Mouse (Mus musculus): Measurements from ENCODE around the gene Zfp61. TPM values are rescaled to one million over a fixed set of nuclear protein-coding genes. Genes with fewer than 3 reads are reported as not detected.
"Not testable (repeated sequence)": the region's sequence is repeated elsewhere in the genome, so short reads cannot be mapped to it uniquely, and the experiment has no call there.

Gene Zfp61
- polyA plus RNA-seq, 1 experiment: 4.7 TPM

- DNase-seq (ENCODE audit: low read depth in 1 of 2, low spot score in 2 of 2): no peak
- WGBS: 94% methylated on average over 4 of the region's 4 CpGs
- TF ChIP-seq POLR2A (IDR thresholded peaks at IDR 0.05; ENCODE audit: low read depth, low read length) (no peak), CTCF (IDR thresholded peaks at IDR 0.05; ENCODE audit: extremely low read depth, insufficient read depth, insufficient read length, insufficient replicate concordance) (no peak)
- H3K4me1 ChIP-seq (ENCODE audit: control insufficient read depth, insufficient read depth, insufficient read length): no peaks in the 10 kb centered on the region
- H3K4me3 ChIP-seq (ENCODE audit: extremely low read depth, insufficient read depth, insufficient read length): no peak overlapping the region
- no peaks in the 10 kb centered on the region for H3K27me3 ChIP-seq (ENCODE audit: control insufficient read depth, insufficient read depth, low read length)
- H3K36me3 ChIP-seq (ENCODE audit: control insufficient read depth, insufficient read depth, low read length): peaks cover 17% of the 10 kb centered on the region
- H3K27ac ChIP-seq (ENCODE audit: insufficient read depth, low read length): no peak overlapping the region
Measured at GRCm38 (mm10) chr7:24290106-24290693, 10.8 kb downstream of the Zfp61 start.

GRCm38 (mm10) chr7:24288512-24288911 is 12.5 kb downstream of the Zfp61 start:
- TF ChIP-seq POLR2A (IDR thresholded peaks at IDR 0.05; ENCODE audit: low read depth, low read length) (no peak), CTCF (IDR thresholded peaks at IDR 0.05; ENCODE audit: extremely low read depth, insufficient read depth, insufficient read length, insufficient replicate concordance) (no peak)
- 92% methylated on average over 6 of the region's 6 CpGs for WGBS
- peaks cover 12% of the 10 kb centered on the region for H3K36me3 ChIP-seq (ENCODE audit: control insufficient read depth, insufficient read depth, low read length)
- H3K27ac ChIP-seq (ENCODE audit: insufficient read depth, low read length): no peak overlapping the region
- DNase-seq (ENCODE audit: low read depth in 1 of 2, low spot score in 2 of 2): no peak
- no peaks in the 10 kb centered on the region for H3K4me1 ChIP-seq (ENCODE audit: control insufficient read depth, insufficient read depth, insufficient read length)
- H3K27me3 ChIP-seq (ENCODE audit: control insufficient read depth, insufficient read depth, low read length): no peaks in the 10 kb centered on the region
- H3K4me3 ChIP-seq (ENCODE audit: extremely low read depth, insufficient read depth, insufficient read length): no peak overlapping the region

- DNase-seq (ENCODE audit: low read depth in 1 of 2, low spot score in 2 of 2): no peak
- no peak for TF ChIP-seq CTCF (IDR thresholded peaks at IDR 0.05; ENCODE audit: extremely low read depth, insufficient read depth, insufficient read length, insufficient replicate concordance)
- TF ChIP-seq POLR2A (IDR thresholded peaks at IDR 0.05; ENCODE audit: low read depth, low read length): no peak
- Histone ChIP-seq H3K4me1 (ENCODE audit: control insufficient read depth, insufficient read depth, insufficient read length) (no peaks in the 10 kb centered on the region), H3K27ac (ENCODE audit: insufficient read depth, low read length) (no peak overlapping the region), H3K4me3 (ENCODE audit: extremely low read depth, insufficient read depth, insufficient read length) (no peak overlapping the region), H3K27me3 (ENCODE audit: control insufficient read depth, insufficient read depth, low read length) (no peaks in the 10 kb centered on the region), H3K36me3 (ENCODE audit: control insufficient read depth, insufficient read depth, low read length) (peaks cover 10% of the 10 kb centered on the region)
- WGBS: 84% methylated on average over 5 of the region's 5 CpGs
Measured at GRCm38 (mm10) chr7:24287670-24288069, 13.4 kb downstream of the Zfp61 start.

DNA sequence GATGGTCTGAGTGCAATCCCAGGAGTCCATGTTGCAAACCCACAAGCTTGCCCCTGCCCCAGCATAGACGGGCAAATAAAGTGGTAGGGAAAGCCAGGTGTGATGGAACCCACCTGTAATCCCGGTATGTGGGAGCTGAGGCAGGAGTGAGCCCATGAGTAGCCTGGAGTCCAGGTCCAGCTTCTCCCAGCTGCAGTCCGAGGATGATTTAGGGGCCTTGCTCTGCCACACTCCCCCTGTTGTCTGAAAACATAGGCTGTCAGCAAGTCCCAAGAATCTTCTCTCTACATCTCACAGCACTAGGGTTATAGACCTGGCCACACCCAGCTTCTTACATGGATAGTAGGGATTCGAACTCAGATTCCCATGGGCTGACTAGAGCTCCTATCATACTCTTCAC is 14.1 kb downstream of the Zfp61 start:
- peaks cover 6% of the 10 kb centered on the region for H3K36me3 ChIP-seq (ENCODE audit: control insufficient read depth, insufficient read depth, low read length)
- H3K27me3 ChIP-seq (ENCODE audit: control insufficient read depth, insufficient read depth, low read length): no peaks in the 10 kb centered on the region
- H3K4me1 ChIP-seq (ENCODE audit: control insufficient read depth, insufficient read depth, insufficient read length): no peaks in the 10 kb centered on the region
- TF ChIP-seq CTCF (IDR thresholded peaks at IDR 0.05; ENCODE audit: extremely low read depth, insufficient read depth, insufficient read length, insufficient replicate concordance) (no peak), POLR2A (IDR thresholded peaks at IDR 0.05; ENCODE audit: low read depth, low read length) (no peak)
- no peak overlapping the region for H3K27ac ChIP-seq (ENCODE audit: insufficient read depth, low read length)
- H3K4me3 ChIP-seq (ENCODE audit: extremely low read depth, insufficient read depth, insufficient read length): no peak overlapping the region
- DNase-seq (ENCODE audit: low read depth in 1 of 2, low spot score in 2 of 2): no peak
- WGBS: 71% methylated on average over 4 of the region's 4 CpGs

GRCm38 (mm10) chr7:24286090-24286489 is 14.9 kb downstream of the Zfp61 start:
- H3K4me1 ChIP-seq (ENCODE audit: control insufficient read depth, insufficient read depth, insufficient read length): no peaks in the 10 kb centered on the region
- no peak overlapping the region for H3K4me3 ChIP-seq (ENCODE audit: extremely low read depth, insufficient read depth, insufficient read length)
- H3K27ac ChIP-seq (ENCODE audit: insufficient read depth, low read length): no peak overlapping the region
- no peaks in the 10 kb centered on the region for H3K36me3 ChIP-seq (ENCODE audit: control insufficient read depth, insufficient read depth, low read length)
- no peak for DNase-seq (ENCODE audit: low read depth in 1 of 2, low spot score in 2 of 2)
- TF ChIP-seq CTCF (IDR thresholded peaks at IDR 0.05; ENCODE audit: extremely low read depth, insufficient read depth, insufficient read length, insufficient replicate concordance): 0 out of 2 replicates have a peak, but pooled peaks have one; percentile 3
- no peak for TF ChIP-seq POLR2A (IDR thresholded peaks at IDR 0.05; ENCODE audit: low read depth, low read length)
- WGBS: 49% methylated on average over 4 of the region's 4 CpGs
- H3K27me3 ChIP-seq (ENCODE audit: control insufficient read depth, insufficient read depth, low read length): no peaks in the 10 kb centered on the region

DNA sequence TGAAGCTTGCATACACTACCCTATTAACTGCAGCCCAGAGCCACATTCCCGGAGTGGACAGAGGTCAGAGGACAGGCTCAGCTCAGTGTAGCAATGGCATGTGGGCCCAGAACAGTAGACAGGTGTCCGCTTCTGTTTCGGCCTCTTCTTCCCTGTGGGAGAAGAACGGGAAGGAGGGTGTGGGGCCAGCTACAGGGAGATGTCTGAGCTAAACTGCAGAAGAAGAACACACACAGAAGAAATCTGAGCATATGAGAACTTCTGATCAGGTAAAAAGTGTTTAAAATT is 20.2 kb downstream of the Zfp61 start:
- DNase-seq (ENCODE audit: low read depth in 1 of 2, low spot score in 2 of 2): no peak
- Histone ChIP-seq H3K4me3 (ENCODE audit: extremely low read depth, insufficient read depth, insufficient read length) (no peak overlapping the region), H3K4me1 (ENCODE audit: control insufficient read depth, insufficient read depth, insufficient read length) (no peaks in the 10 kb centered on the region), H3K27me3 (ENCODE audit: control insufficient read depth, insufficient read depth, low read length) (no peaks in the 10 kb centered on the region), H3K27ac (ENCODE audit: insufficient read depth, low read length) (no peak overlapping the region), H3K36me3 (ENCODE audit: control insufficient read depth, insufficient read depth, low read length) (no peaks in the 10 kb centered on the region)
- TF ChIP-seq CTCF (IDR thresholded peaks at IDR 0.05; ENCODE audit: extremely low read depth, insufficient read depth, insufficient read length, insufficient replicate concordance): no peak
- no peak for TF ChIP-seq POLR2A (IDR thresholded peaks at IDR 0.05; ENCODE audit: low read depth, low read length)
- 67% methylated on average over 4 of the region's 4 CpGs for WGBS

DNA sequence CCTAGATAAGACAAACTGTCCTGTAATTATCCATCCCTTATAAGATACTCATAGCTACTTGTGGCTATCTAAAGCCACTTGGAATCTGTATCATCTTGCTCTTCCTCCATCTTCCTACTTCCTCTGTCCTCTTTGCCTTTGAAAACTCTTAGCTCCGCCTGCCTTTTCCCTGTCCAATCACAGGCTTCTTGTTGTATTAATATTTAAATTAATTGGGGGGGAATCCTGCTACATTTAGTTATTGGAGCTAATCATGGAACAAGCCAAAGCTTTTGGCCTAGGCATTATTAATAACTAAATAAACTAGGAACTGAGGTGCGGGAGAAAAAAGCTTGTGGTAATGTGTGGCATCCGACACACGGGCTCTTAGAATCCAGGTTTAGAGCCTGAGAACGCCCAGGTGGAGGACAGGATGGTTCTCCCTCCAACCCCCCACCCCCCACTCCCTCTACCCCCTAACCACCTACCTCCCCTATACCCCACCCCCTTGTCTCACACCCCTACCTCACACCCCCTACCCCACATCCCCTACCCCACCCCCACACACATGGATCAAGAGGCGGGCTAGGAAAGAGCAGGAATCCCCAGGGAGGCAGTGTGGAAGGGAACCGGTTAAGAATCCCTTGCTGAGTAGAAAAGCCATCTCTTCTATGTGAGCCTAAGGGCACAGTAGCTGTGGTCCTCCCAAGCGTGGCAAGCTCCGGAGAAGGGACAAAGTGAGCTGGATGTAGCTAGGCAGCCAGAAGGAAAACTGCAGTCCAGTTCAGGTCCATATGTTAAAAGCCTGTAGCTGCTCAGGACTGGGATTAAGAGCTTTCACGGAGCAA is 20.8 kb downstream of the Zfp61 start:
- TF ChIP-seq CTCF (IDR thresholded peaks at IDR 0.05; ENCODE audit: extremely low read depth, insufficient read depth, insufficient read length, insufficient replicate concordance): no peak
- TF ChIP-seq POLR2A (IDR thresholded peaks at IDR 0.05; ENCODE audit: low read depth, low read length): no peak
- DNase-seq (ENCODE audit: low read depth in 1 of 2, low spot score in 2 of 2): no peak
- 59% methylated on average over 10 of the region's 10 CpGs for WGBS
- Histone ChIP-seq H3K4me3 (ENCODE audit: extremely low read depth, insufficient read depth, insufficient read length) (no peak overlapping the region), H3K27ac (ENCODE audit: insufficient read depth, low read length) (no peak overlapping the region), H3K4me1 (ENCODE audit: control insufficient read depth, insufficient read depth, insufficient read length) (no peaks in the 10 kb centered on the region), H3K27me3 (ENCODE audit: control insufficient read depth, insufficient read depth, low read length) (no peaks in the 10 kb centered on the region), H3K36me3 (ENCODE audit: control insufficient read depth, insufficient read depth, low read length) (no peaks in the 10 kb centered on the region)

GRCm38 (mm10) chr7:24278771-24279170 is 22.3 kb downstream of the Zfp61 start:
- DNase-seq (ENCODE audit: low read depth in 1 of 2, low spot score in 2 of 2); H3K4me1 ChIP-seq (ENCODE audit: control insufficient read depth, insufficient read depth, insufficient read length); H3K36me3 ChIP-seq (ENCODE audit: control insufficient read depth, insufficient read depth, low read length); H3K27me3 ChIP-seq (ENCODE audit: control insufficient read depth, insufficient read depth, low read length); H3K4me3 ChIP-seq (ENCODE audit: extremely low read depth, insufficient read depth, insufficient read length); H3K27ac ChIP-seq (ENCODE audit: insufficient read depth, low read length): not testable (repeated sequence)
- 86% methylated on average over 3 of the region's 3 CpGs for WGBS

All from spleen, adult 2 months (tissue).